Mouse (Mus musculus) telencephalon, adult 2 months (tissue): ENCODE measurements at regions not wholly inside any gene's neighbourhood (a gene's known extent, or its start where the extent isn't known, plus 50 kb on each side); places are given as distances from the start of the nearest gene placed in this dataset.

Experiments used
- DNase-seq: peaks from one replicate; pipeline ENCODE4 v3.0.0-alpha.2; 2011; ENCODE audit warnings: low read depth, low spot score

- no peak for DNase-seq
Measured at GRCm38 (mm10) chr16:69125361-69125760, 738.2 kb downstream of the Speer2 start.

DNA sequence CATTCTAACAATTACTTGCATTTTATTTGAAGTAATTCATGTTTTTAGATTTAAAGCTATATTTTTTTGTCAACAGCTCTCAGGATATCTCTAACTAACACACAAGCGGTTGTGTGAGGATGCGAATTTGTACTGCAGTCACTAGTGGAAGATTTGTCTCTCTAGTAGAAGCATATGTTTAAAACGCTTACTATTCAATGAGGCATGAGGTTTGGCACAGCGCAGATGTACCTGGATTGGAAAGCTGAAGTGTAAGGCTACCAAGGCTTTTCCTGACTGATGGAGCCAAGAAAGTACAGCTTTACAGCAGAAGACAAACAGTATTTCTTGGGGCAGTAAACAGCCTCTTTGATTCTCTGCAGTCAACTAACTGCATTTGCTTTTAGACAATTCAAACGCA is 758.2 kb downstream of the Speer2 start:
- DNase-seq = no peak

GRCm38 (mm10) chr16:69093083-69093482 is 770.5 kb downstream of the Speer2 start:
- DNase-seq = peak; percentile 9

GRCm38 (mm10) chr16:69051124-69051523 is 812.4 kb downstream of the Speer2 start:
- DNase-seq = no peak
